Mouse (Mus musculus) stomach, postnatal 0 days (tissue): ENCODE measurements at regions not wholly inside any gene's neighbourhood (a gene's known extent, or its start where the extent isn't known, plus 50 kb on each side); places are given as distances from the start of the nearest gene placed in this dataset.

ENCODE experiments used
- ATAC-seq: fragments of 200-750 bp; cut with Nextera tagmentation; 2 replicates; pipeline ENCODE4 v1.8.0; 2017; ENCODE audit not compliant: low FRiP score, low TSS enrichment
- DNase-seq: peaks from one replicate; pipeline ENCODE4 v3.0.0-alpha.2; 2016; ENCODE audit warnings: low spot score
- H3K27ac ChIP-seq: fragments of 300-500 bp; sonication (generic); replicated peaks from 2 replicates; pipeline ENCODE4 v1.5.1; 2014; ENCODE audit warnings: mild to moderate bottlenecking, control low read depth
- H3K27me3 ChIP-seq: fragments of 300-500 bp; sonication (generic); 2 replicates; pipeline ENCODE4 v1.6.1; 2014; ENCODE audit warnings: low read length; ENCODE audit not compliant: control insufficient read depth, insufficient read depth
- H3K36me3 ChIP-seq: fragments of 300-500 bp; sonication (generic); 2 replicates; pipeline ENCODE4 v1.6.1; 2014; ENCODE audit warnings: low read length, mixed read lengths; ENCODE audit not compliant: control insufficient read depth, insufficient read depth
- H3K4me1 ChIP-seq: fragments of 300-500 bp; sonication (generic); replicated peaks from 2 replicates; pipeline ENCODE4 v1.6.1; 2014; ENCODE audit warnings: antibody characterized with exemption; ENCODE audit not compliant: control insufficient read depth, insufficient read depth
- H3K4me2 ChIP-seq: fragments of 300-500 bp; sonication (generic); replicated peaks from 2 replicates; pipeline ENCODE4 v1.6.1; 2014; ENCODE audit warnings: low read depth, mild to moderate bottlenecking, control low read depth, moderate library complexity
- H3K4me3 ChIP-seq: fragments of 300-500 bp; sonication (generic); 2 replicates; pipeline ENCODE4 v1.5.1; 2014; ENCODE audit warnings: low read depth, low read length, control low read depth
- H3K9ac ChIP-seq: fragments of 300-500 bp; sonication (generic); 2 replicates; pipeline ENCODE4 v1.6.1; 2014; ENCODE audit warnings: mild to moderate bottlenecking, low read length, control low read depth, mixed read lengths
- H3K9me3 ChIP-seq: fragments of 300-500 bp; sonication (generic); 2 replicates; pipeline ENCODE4 v1.6.1; 2016; ENCODE audit warnings: low read length; ENCODE audit not compliant: control insufficient read depth
- CTCF ChIP-seq: IDR thresholded peaks from 2 replicates; pipeline ENCODE4 v1.5.1; 2016; ENCODE audit warnings: antibody characterized with exemption, low read depth, mild to moderate bottlenecking, moderate library complexity
- EP300 ChIP-seq: optimal IDR thresholded peaks from 2 replicates; pipeline ENCODE3; 2016; ENCODE audit warnings: antibody characterized with exemption
- WGBS: fragments of 180-500 bp; shearing (Covaris S2); extraction: QIAGEN DNeasy Blood & Tissue Kit; methylation state at CpG from one replicate; pipeline ENCODE4 v1.1.7; 2014; 5-methylcytosine and 5-hydroxymethylcytosine counted together

- Histone ChIP-seq H3K9me3 (no peaks in the 10 kb centered on the region), H3K9ac (no peak overlapping the region), H3K36me3 (no peaks in the 10 kb centered on the region), H3K27me3 (no peaks in the 10 kb centered on the region), H3K4me1 (no peaks in the 10 kb centered on the region), H3K27ac (no peak overlapping the region), H3K4me3 (no peak overlapping the region), H3K4me2 (no peak overlapping the region)
- ATAC-seq: no peak
- DNase-seq: no peak
- WGBS: 45% methylated on average over 9 of the region's 9 CpGs
- TF ChIP-seq CTCF (no peak), EP300 (no peak)
These were observed 76.0 kb downstream of the Gm19935 start for GRCm38 (mm10) chr8:90740963-90741733.

- WGBS: 54% methylated on average over 2 of the region's 2 CpGs
- H3K27me3 ChIP-seq: no peaks in the 10 kb centered on the region
- ATAC-seq (no peak), DNase-seq (no peak)
- H3K27ac ChIP-seq: no peak overlapping the region
- TF ChIP-seq CTCF (no peak), EP300 (no peak)
- H3K36me3 ChIP-seq: no peaks in the 10 kb centered on the region
- H3K4me1 ChIP-seq: no peaks in the 10 kb centered on the region
- no peak overlapping the region for H3K4me3 ChIP-seq
- no peaks in the 10 kb centered on the region for H3K9me3 ChIP-seq
- no peak overlapping the region for H3K9ac ChIP-seq
- no peak overlapping the region for H3K4me2 ChIP-seq
These were observed 76.8 kb downstream of the Gm19935 start for GRCm38 (mm10) chr8:90740302-90740962.

- TF ChIP-seq CTCF (no peak), EP300 (no peak)
- Histone ChIP-seq H3K4me3 (no peak overlapping the region), H3K4me2 (no peak overlapping the region), H3K9ac (no peak overlapping the region), H3K4me1 (no peaks in the 10 kb centered on the region), H3K36me3 (no peaks in the 10 kb centered on the region), H3K9me3 (no peaks in the 10 kb centered on the region), H3K27ac (no peak overlapping the region), H3K27me3 (no peaks in the 10 kb centered on the region)
- DNase-seq (no peak), ATAC-seq (no peak)
- WGBS: 38% methylated on average over 1 of the region's 1 CpGs
These were observed 89.2 kb downstream of the Gm19935 start for GRCm38 (mm10) chr8:90728011-90728410.

- no peak overlapping the region for H3K4me2 ChIP-seq
- no peaks in the 10 kb centered on the region for H3K36me3 ChIP-seq
- H3K9ac ChIP-seq: no peak overlapping the region
- no peaks in the 10 kb centered on the region for H3K9me3 ChIP-seq
- H3K4me1 ChIP-seq: no peaks in the 10 kb centered on the region
- DNase-seq (no peak), ATAC-seq (no peak)
- 65% methylated on average over 5 of the region's 5 CpGs for WGBS
- H3K4me3 ChIP-seq: no peak overlapping the region
- no peak overlapping the region for H3K27ac ChIP-seq
- TF ChIP-seq CTCF: no peak
- TF ChIP-seq EP300: no peak
- H3K27me3 ChIP-seq: no peaks in the 10 kb centered on the region
These were observed 92.0 kb downstream of the Gm19935 start for GRCm38 (mm10) chr8:90725188-90725587.

- Histone ChIP-seq H3K9ac (no peak overlapping the region), H3K36me3 (no peaks in the 10 kb centered on the region), H3K27me3 (no peaks in the 10 kb centered on the region), H3K4me2 (no peak overlapping the region), H3K27ac (no peak overlapping the region), H3K4me3 (no peak overlapping the region), H3K9me3 (no peaks in the 10 kb centered on the region), H3K4me1 (no peaks in the 10 kb centered on the region)
- DNase-seq: no peak
- TF ChIP-seq CTCF (no peak), EP300 (no peak)
- ATAC-seq: no peak
- 30% methylated on average over 3 of the region's 3 CpGs for WGBS
These were observed 100.8 kb downstream of the Gm19935 start for GRCm38 (mm10) chr8:90716436-90716835.

GRCm38 (mm10) chr8:90708524-90708923, 108.7 kb downstream of the Gm19935 start:
- H3K27me3 ChIP-seq: no peaks in the 10 kb centered on the region
- H3K4me3 ChIP-seq: no peak overlapping the region
- DNase-seq (peak; percentile 60), ATAC-seq (no peak)
- WGBS: 5% methylated on average over 5 of the region's 5 CpGs
- no peak overlapping the region for H3K4me2 ChIP-seq
- no peaks in the 10 kb centered on the region for H3K4me1 ChIP-seq
- H3K36me3 ChIP-seq: no peaks in the 10 kb centered on the region
- H3K9me3 ChIP-seq: no peaks in the 10 kb centered on the region
- peak; percentile 93 for TF ChIP-seq CTCF
- no peak for TF ChIP-seq EP300
- H3K27ac ChIP-seq: no peak overlapping the region
- no peak overlapping the region for H3K9ac ChIP-seq
